Mouse (Mus musculus): ENCODE data around the gene Rc3h1.
"Not testable (repeated sequence)": the region's sequence is repeated elsewhere in the genome, so short reads cannot be mapped to it uniquely, and the experiment has no call there.

Rc3h1 gene

DNA sequence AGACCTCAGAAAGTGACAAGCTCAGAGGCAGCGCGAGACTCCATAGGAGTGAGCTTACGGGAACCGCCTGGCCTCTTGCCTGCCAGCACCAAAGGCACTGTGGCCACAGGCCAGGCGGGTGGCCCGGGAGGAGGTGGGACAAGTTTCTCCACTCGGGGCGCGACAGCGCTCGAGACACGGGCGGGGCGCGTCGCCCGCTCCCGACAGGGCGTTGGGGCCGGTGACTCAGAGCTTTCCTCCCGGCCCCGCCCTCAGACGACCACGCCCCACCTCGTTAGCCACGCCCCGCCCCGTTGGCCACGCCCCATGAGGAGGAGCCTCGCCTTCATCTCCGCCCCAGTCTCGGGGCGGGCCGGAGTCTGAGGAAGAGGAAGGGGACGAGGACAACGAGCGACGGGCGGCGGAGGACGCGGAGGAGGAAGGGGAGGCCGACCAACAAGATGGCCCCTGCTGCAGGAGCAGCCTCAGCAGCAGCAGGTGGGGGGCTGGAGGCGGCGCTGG lies at the start of gene Rc3h1:
TSS of gene Rc3h1 (plus strand) at position 362 of the 501 bp plus-strand sequence.
- DNase-seq (ENCODE audit: low read depth), result peak; percentile 95

DNA sequence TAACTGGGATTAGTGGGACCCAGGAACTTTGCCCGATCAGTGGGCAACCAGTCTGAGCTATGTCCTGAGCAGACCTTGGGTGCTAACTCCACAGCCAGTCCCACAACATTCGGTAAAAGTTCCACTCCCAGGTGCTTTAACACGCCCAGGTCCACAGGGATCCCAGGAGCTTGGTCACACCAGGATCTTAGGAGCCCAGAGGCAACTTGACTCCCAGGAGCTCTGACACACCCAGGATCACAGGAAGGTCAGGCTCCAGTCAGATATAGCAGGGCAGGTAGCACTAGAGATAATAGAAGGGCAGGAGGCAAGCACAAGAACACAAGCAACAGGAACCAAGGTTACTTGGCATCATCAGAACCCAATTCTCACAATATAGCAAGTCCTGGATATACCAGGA lies 48.1 kb upstream of the Rc3h1 start:
- no peak for DNase-seq (ENCODE audit: low read depth)

DNA sequence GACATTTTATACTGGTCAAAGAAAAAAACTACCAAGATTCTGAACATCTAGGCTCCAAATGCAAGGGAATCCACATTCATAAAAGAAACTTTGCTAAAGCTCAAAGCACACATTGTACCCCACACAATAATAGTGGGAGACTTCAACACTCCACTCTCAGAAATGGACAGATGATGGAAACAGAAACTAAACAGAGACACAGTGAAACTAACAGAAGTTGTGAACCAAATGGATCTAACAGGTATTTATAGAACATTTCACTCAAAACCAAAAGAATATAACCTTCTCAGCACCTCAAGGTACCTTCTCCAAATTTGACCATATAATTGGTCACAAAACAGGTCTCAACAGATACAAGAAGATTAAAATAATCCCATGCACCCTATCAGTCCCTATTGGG lies 46.3 kb upstream of the Rc3h1 start:
- DNase-seq (ENCODE audit: low read depth), result not testable (repeated sequence)

DNA sequence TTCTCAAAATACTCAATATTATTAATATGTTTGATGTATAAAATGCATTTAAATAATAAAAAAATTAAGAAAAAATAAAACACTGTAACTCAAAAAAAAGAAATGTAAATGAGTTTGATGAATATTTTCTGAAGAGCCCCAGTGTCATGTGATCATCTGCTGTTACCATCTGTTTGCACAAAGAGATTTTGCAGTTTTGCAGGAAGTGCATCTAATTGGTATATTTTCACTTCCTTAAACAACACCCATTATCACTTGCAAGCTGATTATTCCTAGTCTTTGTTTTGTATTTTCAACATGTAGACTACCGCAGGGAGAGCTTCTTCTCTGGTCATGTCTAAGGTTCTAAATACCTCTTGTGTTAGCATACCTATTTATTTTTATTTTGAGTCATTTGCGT lies 45.1 kb upstream of the Rc3h1 start:
- DNase-seq (ENCODE audit: low read depth), result no peak

DNA sequence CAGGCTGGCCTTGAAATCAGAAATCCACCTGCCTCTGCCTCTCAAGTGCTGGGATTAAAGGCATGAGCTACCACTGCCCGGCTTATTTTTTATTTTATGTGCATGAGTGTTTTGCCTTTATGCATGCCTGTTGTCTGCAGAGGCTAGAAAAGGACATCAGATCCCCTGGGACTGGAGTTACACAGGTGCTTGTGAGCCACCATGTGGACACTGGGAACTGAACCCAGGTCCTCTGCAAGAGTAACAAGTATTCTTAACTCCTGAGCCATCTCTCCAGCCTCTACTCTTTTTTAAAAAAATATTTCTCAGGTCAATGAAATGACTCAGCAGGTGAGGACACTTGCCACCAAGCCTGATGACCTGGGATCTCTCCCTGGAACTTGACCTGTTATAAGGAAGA lies 44.6 kb upstream of the Rc3h1 start:
- DNase-seq (ENCODE audit: low read depth), result no peak

DNA sequence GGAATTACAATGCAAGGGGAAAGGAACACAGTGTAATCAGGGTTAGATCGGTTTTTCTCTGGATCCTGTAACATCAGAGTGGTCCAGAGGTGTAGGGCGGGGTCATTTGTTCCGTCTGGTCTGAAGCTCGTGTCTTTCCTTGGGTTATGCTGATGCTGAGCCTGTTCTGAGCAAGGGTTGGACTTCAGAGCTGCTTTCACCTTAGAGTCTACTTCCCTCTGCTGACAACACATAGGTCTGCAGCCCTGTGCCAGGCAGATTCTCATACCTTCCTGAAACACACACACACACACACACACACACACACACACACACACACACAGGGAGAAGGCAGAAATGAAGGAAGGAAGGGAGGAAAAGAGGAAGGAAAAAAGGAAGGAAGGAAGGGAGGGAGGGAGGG lies 43.2 kb upstream of the Rc3h1 start:
- peak; percentile 71 for DNase-seq (ENCODE audit: low read depth)

DNA sequence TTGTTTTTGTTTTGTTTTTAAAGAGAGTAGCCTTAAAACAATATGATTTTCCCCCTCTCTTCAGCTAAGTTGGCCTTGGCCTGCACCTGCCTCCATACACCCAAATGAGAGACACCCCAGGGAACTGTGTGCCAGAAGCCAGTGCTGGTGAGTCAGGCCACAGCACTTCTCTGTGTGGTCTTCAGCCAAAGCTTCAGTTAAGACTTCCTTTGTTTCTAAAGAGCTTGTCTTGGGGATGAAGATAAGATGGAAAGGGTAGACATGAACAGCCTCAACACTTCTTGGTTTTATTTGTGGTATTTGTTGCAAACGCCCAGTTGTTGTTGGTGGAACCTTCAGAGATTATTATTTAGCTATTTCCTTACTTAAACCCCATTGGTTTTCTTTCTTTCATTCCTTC lies 31.5 kb upstream of the Rc3h1 start:
- DNase-seq (ENCODE audit: low read depth), result peak; percentile 84

DNA sequence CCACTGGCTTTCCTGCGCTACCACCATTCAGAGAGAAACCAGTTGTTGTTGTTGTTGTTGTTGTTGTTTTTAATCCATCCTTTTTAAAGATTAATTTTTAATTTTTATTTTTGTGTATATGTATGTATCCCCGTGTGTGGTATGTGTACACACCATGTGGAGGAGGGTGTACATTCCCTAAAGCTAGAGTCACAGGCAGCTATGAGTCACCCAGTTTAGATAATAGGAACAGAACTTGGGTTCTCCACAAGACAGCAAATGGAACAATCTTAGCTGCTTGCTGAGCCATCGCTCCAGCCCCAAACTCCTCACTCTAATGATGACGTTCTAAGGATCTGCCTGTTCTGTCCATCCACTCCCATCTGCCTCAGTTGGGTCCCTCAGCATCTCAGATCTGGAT lies 29.2 kb upstream of the Rc3h1 start:
- DNase-seq (ENCODE audit: low read depth), result peak; percentile 36

DNA sequence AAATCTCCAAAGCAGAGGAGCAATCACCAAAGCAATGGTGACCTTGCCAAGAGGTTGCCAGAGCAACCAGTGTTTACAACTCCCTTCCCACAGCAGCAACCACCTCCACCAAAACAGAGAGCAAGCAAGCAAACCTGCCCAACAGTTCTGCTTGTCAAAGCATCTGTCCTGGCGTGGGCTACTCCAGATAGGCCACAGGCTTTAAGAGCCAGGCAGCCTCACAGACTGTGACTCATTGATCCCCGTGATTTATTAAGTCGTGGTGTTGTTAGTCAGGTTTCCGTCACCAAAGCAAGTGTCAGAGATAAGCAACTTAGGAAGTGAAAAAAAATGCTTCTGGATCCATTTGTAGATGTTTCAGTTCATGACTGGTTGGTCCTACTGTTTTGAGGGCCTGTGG lies 27.7 kb upstream of the Rc3h1 start:
- peak; percentile 92 for DNase-seq (ENCODE audit: low read depth)

DNA sequence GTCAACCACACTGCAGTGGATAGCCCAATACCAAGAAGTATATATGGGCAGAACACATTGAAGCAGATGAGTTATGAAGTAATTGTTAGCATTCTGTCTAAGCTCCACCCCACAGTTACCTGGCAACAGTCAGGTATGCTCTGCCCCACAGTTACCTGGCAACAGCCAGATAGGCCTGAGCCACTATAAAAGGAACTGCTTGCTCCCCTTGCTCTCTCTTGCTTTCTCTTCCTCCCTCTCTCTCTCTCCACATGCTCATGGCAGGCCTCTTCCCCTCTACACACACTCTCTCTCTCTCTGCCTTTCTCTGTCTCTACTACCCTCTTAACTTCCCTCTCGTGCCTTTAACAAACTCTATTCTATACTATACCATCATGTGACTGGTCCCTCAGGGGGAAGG lies 24.8 kb upstream of the Rc3h1 start:
- not testable (repeated sequence) for DNase-seq (ENCODE audit: low read depth)

DNA sequence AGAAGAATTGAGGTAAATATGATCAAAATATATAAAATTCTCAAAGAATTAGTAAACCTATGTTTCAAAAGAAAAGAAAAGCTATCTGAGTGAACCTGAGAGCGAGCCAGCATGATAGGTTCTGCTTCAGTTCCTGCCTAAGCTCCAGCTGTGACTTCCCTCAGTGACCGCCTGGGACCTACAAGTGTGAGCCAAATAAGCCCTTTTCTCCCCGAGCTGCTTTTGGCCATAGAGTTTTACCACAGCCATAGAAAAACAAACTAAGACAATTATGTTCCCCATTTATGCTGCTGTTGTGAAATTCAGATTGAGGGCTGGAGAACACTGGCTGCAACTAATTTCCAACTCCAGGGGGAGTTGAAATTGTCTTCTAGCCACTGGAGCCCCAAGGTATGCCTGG lies 24.2 kb upstream of the Rc3h1 start:
- peak; percentile 63 for DNase-seq (ENCODE audit: low read depth)

DNA sequence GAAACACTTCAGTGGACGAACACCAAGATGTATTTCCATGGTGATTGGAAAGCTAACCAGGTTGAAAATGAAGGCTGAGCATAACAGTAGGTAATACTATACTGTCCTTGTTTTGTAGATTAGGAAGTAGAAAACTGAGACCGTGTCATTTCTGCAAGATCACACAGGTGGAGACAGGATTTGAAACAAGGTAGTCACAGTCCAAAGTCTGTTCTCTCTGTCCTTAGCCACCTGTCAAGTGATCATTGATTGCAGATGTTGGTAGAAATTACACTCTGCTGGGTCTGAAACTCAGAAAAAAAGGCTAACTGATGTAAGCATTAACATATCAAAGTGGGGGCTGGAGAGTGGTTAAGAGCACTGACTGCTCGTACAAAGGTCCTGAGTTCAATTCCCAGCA lies 21.9 kb upstream of the Rc3h1 start:
- DNase-seq (ENCODE audit: low read depth), result no peak

DNA sequence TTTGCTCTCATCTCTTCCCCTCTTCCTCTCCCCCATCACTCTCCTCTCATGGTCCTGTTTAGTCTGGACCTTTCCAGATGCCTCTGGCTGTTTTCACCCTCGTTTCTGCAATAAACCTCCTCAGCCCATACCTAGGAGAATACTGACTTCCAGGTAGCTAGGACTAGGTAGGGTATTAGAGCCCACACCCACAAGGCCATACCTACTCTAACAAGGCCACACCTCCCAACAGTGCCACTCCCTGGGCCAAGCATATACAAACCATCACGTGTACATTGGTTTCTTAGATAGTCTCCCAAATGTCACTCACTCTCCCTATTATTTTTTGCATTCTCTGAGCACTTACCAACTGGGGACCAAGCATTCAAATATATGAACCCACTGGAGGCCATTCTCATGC lies 21.2 kb upstream of the Rc3h1 start:
- DNase-seq (ENCODE audit: low read depth), result no peak

DNA sequence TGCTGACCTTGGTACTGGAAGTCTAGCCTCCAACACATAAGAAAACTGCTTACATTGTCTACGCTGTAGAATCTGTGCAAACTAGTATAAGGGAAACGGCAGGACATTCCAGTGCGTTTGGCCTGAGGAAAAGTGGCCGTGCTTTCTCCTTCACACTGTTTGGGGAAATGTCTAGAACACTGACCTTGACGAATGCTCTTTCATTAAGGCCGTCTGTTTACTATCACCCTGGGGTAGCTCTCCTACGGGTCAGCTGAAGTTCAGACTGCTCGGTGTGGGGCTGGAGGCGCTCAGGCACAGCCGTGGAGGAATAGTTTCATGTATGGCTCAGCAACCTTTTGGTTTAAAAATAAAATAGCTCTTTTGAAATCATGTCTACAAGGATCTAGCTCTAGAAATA lies 6.5 kb upstream of the Rc3h1 start:
- no peak for DNase-seq (ENCODE audit: low read depth)

DNA sequence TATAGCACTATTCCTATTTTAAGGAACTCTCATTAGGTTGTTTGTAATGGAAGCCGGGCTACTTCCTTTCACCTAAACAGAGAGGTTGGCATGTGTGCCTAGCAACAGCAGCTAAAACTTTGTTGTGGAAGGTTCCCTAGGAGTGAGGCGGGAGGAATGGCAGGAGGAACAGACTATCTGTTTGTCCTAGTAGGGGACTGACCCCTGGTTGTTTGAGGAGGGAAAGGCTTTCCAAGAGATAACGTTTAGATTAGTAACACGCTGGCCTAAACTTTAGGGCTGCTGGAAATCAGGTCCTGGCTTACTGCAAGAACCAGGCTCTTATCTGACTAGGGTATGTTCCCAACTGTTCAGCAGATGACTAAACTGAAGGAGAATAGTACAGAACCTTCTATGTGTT lies 2.2 kb upstream of the Rc3h1 start:
- no peak for DNase-seq (ENCODE audit: low read depth)

DNA sequence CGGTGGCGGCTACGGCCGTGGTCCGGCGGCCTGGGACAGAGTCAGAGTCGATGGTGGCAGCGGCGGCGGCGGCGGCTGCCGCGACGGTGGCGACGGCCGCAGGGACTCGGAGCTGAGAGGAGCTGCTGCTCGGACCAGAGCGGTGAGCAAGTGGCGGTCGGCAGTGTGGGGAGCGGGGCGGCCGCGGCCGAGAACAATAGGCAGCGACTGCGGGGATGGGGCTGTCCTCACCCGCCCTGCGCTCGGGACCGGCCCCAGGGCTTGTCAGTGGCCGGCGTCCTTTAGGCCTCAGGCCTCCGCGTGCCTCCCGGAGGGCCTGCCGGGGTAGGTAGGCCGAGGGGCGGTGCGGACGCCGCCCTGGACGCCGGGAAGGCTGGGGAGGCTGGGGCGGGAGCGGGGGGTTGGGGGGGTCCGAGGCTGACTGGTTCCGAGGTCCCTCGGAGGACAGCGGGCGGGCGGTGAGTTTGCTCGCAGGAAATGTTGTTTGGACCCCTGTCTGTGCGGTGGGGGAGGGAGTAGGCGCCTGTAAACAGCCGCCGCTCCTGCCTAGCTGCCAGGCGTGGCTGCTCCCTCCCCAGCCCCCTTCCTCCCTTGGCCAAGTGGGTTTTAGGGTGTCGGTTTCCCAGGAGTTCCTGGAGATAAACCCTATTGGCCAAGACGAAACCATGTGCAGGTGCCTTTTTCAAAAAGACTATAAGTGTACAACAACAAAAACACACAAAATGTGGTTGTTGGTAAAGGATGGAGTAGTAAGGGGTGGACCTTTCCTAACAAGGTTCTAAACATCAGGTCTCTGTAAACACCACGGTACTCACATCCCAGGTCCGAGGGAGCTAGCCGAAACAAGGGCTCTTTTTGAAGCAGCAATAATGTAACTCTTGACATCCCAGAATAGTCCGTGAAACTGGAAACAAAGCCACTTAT lies 602 bp downstream of the Rc3h1 start:
- DNase-seq (ENCODE audit: low read depth), result peak; percentile 55

DNA sequence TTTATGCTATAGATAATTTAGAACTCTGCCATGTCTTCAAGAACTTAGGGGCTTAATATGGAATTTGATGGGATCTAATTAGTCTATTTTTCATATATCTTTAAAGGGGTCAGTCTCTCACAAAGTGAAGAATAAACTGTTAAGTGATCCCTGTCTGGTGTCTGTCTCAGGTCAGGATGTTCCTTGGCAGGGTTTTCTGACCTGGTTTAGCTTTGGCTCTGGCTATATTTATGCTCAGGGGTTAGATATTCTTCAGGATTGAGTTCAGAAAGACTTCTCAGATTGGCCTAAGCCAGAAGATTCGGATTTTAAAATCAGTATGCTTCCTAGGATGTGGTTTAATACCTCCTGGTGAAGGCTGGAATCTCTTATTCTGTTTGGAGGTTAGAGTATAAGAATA lies 4.0 kb downstream of the Rc3h1 start:
- DNase-seq (ENCODE audit: low read depth), result no peak

DNA sequence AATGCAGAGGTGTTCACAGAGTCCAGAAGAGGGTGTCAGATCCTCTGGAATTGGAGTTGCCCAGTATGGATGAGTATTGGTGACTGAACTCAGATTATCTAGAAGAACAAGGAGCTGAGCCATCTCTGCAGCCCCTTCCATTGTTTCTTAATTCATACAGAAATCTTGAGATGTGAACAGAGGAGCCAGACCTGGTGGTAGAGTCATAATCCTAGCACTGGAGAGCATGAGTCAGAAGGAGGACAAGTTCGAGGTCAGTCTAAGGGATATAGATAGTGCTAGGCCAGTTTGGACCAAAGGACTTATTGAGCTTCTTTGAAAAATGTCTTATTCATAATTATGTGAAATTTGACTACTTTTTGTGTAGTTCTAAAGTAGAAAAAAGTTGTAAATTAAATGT lies 4.6 kb downstream of the Rc3h1 start:
- DNase-seq (ENCODE audit: low read depth), result peak; percentile 67

DNA sequence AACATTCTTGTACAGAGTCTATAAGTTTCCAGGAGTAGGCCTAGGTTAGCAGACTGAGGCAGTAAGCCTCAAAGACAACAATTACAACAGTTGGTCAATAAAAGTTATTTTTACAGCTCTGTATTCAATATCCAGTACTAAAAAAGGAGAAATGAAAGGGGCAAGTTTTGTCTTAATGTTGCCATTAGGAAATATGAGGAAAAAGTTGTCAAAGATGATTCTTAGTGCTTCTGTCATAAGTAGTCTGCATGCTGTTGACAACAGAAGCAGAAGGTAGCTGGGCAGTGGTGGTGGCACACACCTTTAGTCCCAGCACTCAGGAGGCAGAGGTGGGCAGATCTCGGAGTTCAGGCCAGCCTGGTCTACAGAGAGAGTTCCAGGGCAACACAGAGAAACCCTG lies 13.2 kb downstream of the Rc3h1 start:
- DNase-seq (ENCODE audit: low read depth), result no peak

DNA sequence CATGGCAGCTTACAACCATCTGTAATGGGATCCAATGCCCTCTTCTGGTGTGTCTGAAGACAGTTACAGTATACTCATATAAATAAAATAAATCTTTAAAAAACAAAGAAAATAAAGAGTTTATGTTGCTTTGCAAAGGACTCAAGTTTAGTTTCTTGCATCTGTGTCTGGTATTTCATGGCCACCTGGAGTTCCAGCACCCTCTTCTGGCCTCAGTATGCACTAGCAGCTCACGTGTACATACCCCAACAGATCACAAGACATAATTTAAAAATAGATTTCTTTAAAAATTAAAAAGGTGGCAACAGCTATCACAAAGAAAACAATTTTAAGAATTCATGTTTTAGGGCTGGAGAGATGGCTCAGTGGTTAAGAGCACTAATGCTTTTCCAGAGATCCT lies 15.7 kb downstream of the Rc3h1 start:
- peak; percentile 60 for DNase-seq (ENCODE audit: low read depth)

DNA sequence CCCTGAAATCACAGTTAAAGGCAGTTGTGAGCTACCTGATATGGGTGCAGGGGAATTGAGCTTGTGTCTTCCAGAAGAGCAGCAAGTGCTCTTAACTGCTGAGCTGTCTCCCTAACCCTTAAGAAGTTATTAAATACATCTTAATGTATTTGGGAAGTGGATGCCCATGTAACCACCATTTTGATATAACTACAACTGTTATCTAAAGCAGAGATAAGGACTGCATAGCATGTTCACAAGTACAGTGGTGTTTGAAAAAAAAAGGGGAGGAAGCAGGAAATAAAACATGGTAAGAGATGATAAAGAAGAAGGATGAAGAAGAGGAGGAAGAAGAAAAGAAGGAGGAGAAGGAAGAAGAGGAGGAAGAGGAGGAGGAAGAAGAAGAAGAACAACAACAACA lies 25.1 kb downstream of the Rc3h1 start:
- no peak for DNase-seq (ENCODE audit: low read depth)

DNA sequence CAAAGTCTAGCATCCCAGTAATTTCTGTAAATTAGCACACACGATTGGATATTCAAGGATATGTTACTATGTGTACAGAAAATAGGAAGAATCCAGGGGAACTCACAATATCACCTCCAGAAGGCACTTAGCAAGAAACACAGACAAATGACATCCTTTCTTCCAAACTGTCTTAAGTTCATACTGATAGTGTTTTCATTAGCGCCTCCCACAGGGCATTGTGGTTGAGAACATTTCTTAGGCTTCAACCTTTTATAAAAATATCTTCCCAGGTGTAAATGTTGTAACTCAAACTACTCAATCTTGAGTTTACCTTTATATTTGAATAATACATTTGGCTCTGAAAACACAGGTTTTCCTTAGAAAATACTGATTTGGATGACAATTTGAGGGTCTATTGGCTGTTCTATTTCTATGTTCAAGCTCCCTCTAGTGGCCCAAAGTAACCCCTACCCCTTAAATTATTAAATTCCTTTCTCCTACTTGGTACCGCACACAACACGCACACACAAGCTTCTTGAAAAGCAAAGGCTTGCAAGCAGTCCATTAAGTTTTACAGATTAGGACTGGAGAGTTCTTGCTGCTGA lies 27.8 kb downstream of the Rc3h1 start:
- DNase-seq (ENCODE audit: low read depth), result peak; percentile 70

DNA sequence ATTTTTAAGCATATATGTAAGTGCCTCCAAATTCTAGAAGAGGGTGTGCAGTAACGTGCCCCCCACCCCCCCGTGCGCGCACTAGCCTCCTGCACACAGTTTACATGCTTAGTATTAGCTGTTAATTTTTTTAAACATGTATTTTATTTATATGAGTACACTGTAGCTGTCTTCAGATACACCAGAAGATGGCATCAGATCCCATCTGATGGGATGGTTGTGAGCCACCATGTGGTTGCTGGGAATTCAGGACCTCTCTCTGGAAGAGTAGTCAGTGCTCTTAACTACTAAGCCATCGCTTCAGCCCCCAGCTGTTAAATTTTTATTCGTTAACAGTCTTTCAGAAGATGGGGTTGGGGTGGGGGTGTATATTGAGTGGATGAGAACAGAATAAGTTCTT lies 29.3 kb downstream of the Rc3h1 start:
- peak; percentile 47 for DNase-seq (ENCODE audit: low read depth)

DNA sequence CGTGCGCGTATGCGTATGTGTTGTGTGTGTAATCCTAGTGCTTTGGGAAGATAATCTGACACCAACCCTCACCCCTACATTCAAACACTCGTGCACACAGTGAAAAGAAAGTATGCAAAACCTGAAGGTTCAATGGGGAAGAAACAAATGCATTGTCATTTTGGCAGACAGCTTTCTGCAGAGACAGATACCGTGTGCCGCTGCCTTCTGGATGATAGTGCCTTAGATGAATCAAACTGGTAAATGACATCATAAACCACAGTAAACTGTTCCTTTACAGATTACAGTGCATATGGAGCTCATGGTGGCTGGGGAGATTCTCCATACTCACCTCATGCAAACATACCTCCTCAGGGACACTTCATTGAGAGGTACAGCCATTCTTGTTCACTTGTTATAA lies 57.0 kb downstream of the Rc3h1 start:
- DNase-seq (ENCODE audit: low read depth), result peak; percentile 28

All from 416B (cell line).